Mouse (Mus musculus) adrenal gland, adult 18-20 months (tissue): ENCODE data around the gene Pls1. TPM values are rescaled to one million over a fixed set of nuclear protein-coding genes. Genes with fewer than 3 reads are reported as not detected.

Experiments
- DNase-seq, 2 experiments: peaks; one replicate each; pipeline ENCODE4 v3.0.0; 2021 to 2022; ENCODE audit warnings: low spot score in 2 of 2
- total RNA-seq, 2 experiments: library from RNA; stranded (reverse); gene quantifications; 1 replicate in 1 of 2; 2 replicates in 1 of 2; pipeline ENCODE4 v1.2.3; 2021

Pls1 gene
- total RNA-seq, 2 experiments from 2014 or later: 1.1 to 4.4 TPM

- DNase-seq: no peak
These were observed 39.7 kb downstream of the Pls1 start for GRCm38 (mm10) chr9:95805449-95805848.

- no peak for DNase-seq
These were observed 41.3 kb downstream of the Pls1 start for GRCm38 (mm10) chr9:95803783-95804182.

- no peak for DNase-seq
These were observed 43.3 kb downstream of the Pls1 start for GRCm38 (mm10) chr9:95801610-95802451.

- no peak for DNase-seq
These were observed 48.8 kb downstream of the Pls1 start for GRCm38 (mm10) chr9:95796323-95796722.

- no peak for DNase-seq
These were observed 49.3 kb downstream of the Pls1 start for GRCm38 (mm10) chr9:95795844-95796243.

- DNase-seq: no peak
These were observed 49.9 kb downstream of the Pls1 start for GRCm38 (mm10) chr9:95795077-95795784.

- no peak for DNase-seq
These were observed 50.9 kb downstream of the Pls1 start for GRCm38 (mm10) chr9:95793986-95794744.

- DNase-seq: no peak
These were observed 60.1 kb downstream of the Pls1 start for GRCm38 (mm10) chr9:95784888-95785511.

- DNase-seq: no peak
These were observed 61.3 kb downstream of the Pls1 start for GRCm38 (mm10) chr9:95783646-95784293.

GRCm38 (mm10) chr9:95771671-95772070 lies 73.4 kb downstream of the Pls1 start:
- DNase-seq: no peak

- DNase-seq: no peak
These were observed 81.9 kb downstream of the Pls1 start for GRCm38 (mm10) chr9:95763218-95763617.

GRCm38 (mm10) chr9:95762228-95762627 lies 82.9 kb downstream of the Pls1 start:
- no peak for DNase-seq

GRCm38 (mm10) chr9:95761381-95761780 lies 83.7 kb downstream of the Pls1 start:
- DNase-seq: no peak

GRCm38 (mm10) chr9:95750746-95751145 lies 94.4 kb downstream of the Pls1 start:
- DNase-seq: no peak

GRCm38 (mm10) chr9:95750037-95750511 lies 95.0 kb downstream of the Pls1 start, which contains the start of gene Trpc1:
Trpc1 (minus strand) TSS chr9:95750375.
- DNase-seq: peak; percentile 73 to 77

GRCm38 (mm10) chr9:95749461-95749928 lies 95.6 kb downstream of the Pls1 start:
- peak in 1 of 2 experiments; percentile 12 for DNase-seq

- no peak for DNase-seq
These were observed 97.8 kb downstream of the Pls1 start for GRCm38 (mm10) chr9:95747298-95747697.

- no peak for DNase-seq
These were observed 100.1 kb downstream of the Pls1 start for GRCm38 (mm10) chr9:95744845-95745613.

- DNase-seq: no peak
These were observed 108.9 kb downstream of the Pls1 start for GRCm38 (mm10) chr9:95736238-95736637.
